Mouse (Mus musculus) ES-Bruce4 (cell line): ENCODE measurements around the gene Sema3b. TPM values are rescaled to one million over a fixed set of nuclear protein-coding genes. Genes with fewer than 3 reads are reported as not detected.

ENCODE experiments used
- H3K27ac ChIP-seq: 2 replicates; pipeline ENCODE4 v1.5.1; 2012; ENCODE audit warnings: low read length, inconsistent platforms; ENCODE audit not compliant: insufficient read depth
- H3K27me3 ChIP-seq: 2 replicates; pipeline ENCODE4 v1.6.1; 2012; ENCODE audit warnings: mild to moderate bottlenecking, low read length, inconsistent platforms; ENCODE audit not compliant: control insufficient read depth, poor library complexity, insufficient read depth, severe bottlenecking
- H3K36me3 ChIP-seq: 2 replicates; pipeline ENCODE4 v1.6.1; 2012; ENCODE audit warnings: inconsistent platforms, mild to moderate bottlenecking, low read length, moderate library complexity; ENCODE audit not compliant: control insufficient read depth, poor library complexity, insufficient read depth, severe bottlenecking
- H3K4me1 ChIP-seq: one replicate; pipeline ENCODE4 v1.8.1; 2011; ENCODE audit warnings: low read length; ENCODE audit not compliant: control insufficient read depth, insufficient read depth
- H3K4me3 ChIP-seq: 2 replicates; pipeline ENCODE4 v1.5.1; 2011; ENCODE audit warnings: low read depth, mild to moderate bottlenecking, low read length
- H3K9ac ChIP-seq: 2 replicates; pipeline ENCODE4 v1.6.1; 2012; ENCODE audit warnings: low read depth, mild to moderate bottlenecking, inconsistent platforms; ENCODE audit not compliant: poor library complexity, severe bottlenecking
- H3K9me3 ChIP-seq: replicated peaks from 2 replicates; pipeline ENCODE4 v1.6.1; 2012; ENCODE audit warnings: mild to moderate bottlenecking, low read length, inconsistent platforms; ENCODE audit not compliant: control insufficient read depth, poor library complexity, insufficient read depth, severe bottlenecking
- CTCF ChIP-seq: IDR thresholded peaks from one replicate; pipeline ENCODE4 v1.8.1; 2011; ENCODE audit warnings: low read depth, low read length
- EP300 ChIP-seq: IDR thresholded peaks from 2 replicates; pipeline ENCODE4 v1.6.1; 2011; ENCODE audit warnings: low read depth, low read length; ENCODE audit not compliant: insufficient read depth
- POLR2A ChIP-seq: IDR thresholded peaks from one replicate; pipeline ENCODE4 v1.8.1; 2011; ENCODE audit warnings: low read length; ENCODE audit not compliant: insufficient read depth
- polyA plus RNA-seq: library from polyadenylated mRNA; stranded (reverse); fragments of >200 nt; gene quantifications from 2 replicates; pipeline ENCODE4 v1.2.4, GENCODE M21; 2011; ENCODE audit warnings: low read depth; ENCODE audit not compliant: missing spikeins, insufficient read depth, insufficient read length

Gene Sema3b
- polyA plus RNA-seq, 1 experiment: 16.5 TPM

- no peak overlapping the region for H3K27ac ChIP-seq
- H3K9me3 ChIP-seq: no peaks in the 10 kb centered on the region
- H3K27me3 ChIP-seq: no peaks in the 10 kb centered on the region
- H3K4me3 ChIP-seq: peak overlapping the region; percentile 84
- no peaks in the 10 kb centered on the region for H3K36me3 ChIP-seq
- TF ChIP-seq POLR2A (no peak), CTCF (no peak), EP300 (no peak)
- peak overlapping the region; percentile 89 for H3K9ac ChIP-seq
- H3K4me1 ChIP-seq: peaks cover 9% of the 10 kb centered on the region
Observed at GRCm38 (mm10) chr9:107634406-107635278, 25.6 kb upstream of the Sema3b start.

DNA sequence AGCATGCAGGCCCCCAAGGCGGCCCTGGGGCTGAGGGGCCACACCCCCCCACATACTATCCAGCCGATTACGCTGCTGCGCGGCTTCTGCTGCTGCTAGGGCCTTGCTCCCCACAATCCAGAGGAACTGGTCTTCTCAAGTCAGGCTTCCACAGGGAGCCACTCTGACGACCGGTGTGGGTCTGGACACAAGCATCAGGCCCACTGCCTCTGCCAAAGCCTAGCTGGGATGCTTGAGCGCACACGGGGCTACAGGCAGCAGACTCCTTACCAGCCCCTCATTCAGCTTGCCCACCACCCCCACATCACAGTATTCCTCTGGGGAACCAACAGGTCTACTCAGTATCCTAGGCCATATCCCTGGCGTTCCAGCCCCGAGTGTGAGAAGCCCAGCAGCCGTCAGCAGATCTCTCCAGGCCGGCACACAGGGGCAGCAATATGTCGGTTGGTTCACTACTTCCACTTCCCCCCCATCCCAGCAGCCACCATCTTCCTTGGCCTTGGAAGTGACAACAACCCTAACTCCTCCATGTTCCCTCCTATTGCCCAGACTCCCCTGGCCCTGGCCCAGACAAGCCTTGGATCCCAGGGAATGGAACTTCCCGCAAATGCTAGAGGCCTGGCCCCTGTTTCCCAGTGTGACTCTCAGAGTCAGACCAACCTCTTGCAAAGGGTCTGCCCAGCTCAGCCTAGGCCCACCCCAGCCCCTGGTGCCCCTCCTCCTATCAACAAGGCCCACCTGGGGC, 24.8 kb upstream of the Sema3b start:
- Histone ChIP-seq H3K27ac (no peak overlapping the region), H3K9me3 (no peaks in the 10 kb centered on the region), H3K9ac (peak overlapping the region; percentile 89), H3K4me1 (peaks cover 9% of the 10 kb centered on the region), H3K36me3 (no peaks in the 10 kb centered on the region), H3K4me3 (peak overlapping the region; percentile 84), H3K27me3 (no peaks in the 10 kb centered on the region)
- TF ChIP-seq CTCF (no peak), POLR2A (no peak), EP300 (no peak)

- Histone ChIP-seq H3K27ac (no peak overlapping the region), H3K4me1 (peaks cover 12% of the 10 kb centered on the region), H3K36me3 (no peaks in the 10 kb centered on the region), H3K9ac (peak overlapping the region; percentile 89), H3K9me3 (no peaks in the 10 kb centered on the region), H3K27me3 (no peaks in the 10 kb centered on the region), H3K4me3 (peak overlapping the region; percentile 84)
- TF ChIP-seq POLR2A (no peak), EP300 (no peak), CTCF (no peak)
Observed at GRCm38 (mm10) chr9:107633091-107633660, 24.1 kb upstream of the Sema3b start.

DNA sequence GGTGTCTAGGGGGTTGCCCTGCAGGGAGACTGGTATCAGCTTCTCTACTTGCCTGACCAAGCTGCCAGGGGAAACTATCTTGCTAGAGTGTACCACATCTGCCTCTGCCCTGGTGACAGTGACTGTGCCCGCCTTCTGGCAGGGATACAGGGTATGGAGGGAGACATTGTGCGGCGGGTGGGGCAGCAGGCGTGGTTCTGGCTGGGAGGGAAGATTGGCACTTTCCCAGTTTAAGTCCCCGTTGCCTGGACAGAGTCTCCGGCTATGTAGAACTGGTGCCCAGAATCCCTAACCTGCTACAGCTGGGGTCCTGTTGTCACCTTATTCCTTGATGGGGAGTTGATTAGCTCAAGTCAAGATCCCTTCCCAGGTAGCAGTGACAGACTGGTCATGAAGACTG, 23.4 kb upstream of the Sema3b start:
- Histone ChIP-seq H3K9ac (peak overlapping the region; percentile 89), H3K4me3 (peak overlapping the region; percentile 84; the same call in 1 of the 2 replicates), H3K9me3 (no peaks in the 10 kb centered on the region), H3K4me1 (peaks cover 14% of the 10 kb centered on the region), H3K27ac (no peak overlapping the region), H3K27me3 (no peaks in the 10 kb centered on the region), H3K36me3 (no peaks in the 10 kb centered on the region)
- TF ChIP-seq CTCF (no peak), EP300 (no peak), POLR2A (no peak)

- H3K27ac ChIP-seq: no peak overlapping the region
- H3K9ac ChIP-seq: no peak overlapping the region
- TF ChIP-seq POLR2A: no peak
- TF ChIP-seq EP300: no peak
- TF ChIP-seq CTCF: no peak
- H3K27me3 ChIP-seq: no peaks in the 10 kb centered on the region
- H3K36me3 ChIP-seq: no peaks in the 10 kb centered on the region
- no peaks in the 10 kb centered on the region for H3K9me3 ChIP-seq
- peaks cover 14% of the 10 kb centered on the region for H3K4me1 ChIP-seq
- no peak overlapping the region for H3K4me3 ChIP-seq
Observed at GRCm38 (mm10) chr9:107631861-107632260, 22.8 kb upstream of the Sema3b start.
